Mouse (Mus musculus) thymus, postnatal 36 days (tissue): ENCODE results near the gene Cpm.

Experiments
- DNase-seq, 2 experiments: peaks; one replicate each; pipeline ENCODE4 v3.0.0; 2022; ENCODE audit warnings: mixed read lengths in 2 of 2

The Cpm gene

GRCm38 (mm10) chr10:117649292-117650041, 20.2 kb downstream of the Cpm start:
- no peak for DNase-seq

- no peak for DNase-seq
These were observed 20.8 kb downstream of the Cpm start for GRCm38 (mm10) chr10:117650042-117650655.

GRCm38 (mm10) chr10:117650725-117651124, 21.4 kb downstream of the Cpm start:
- DNase-seq, result no peak

- DNase-seq, result peak; percentile 54 to 70
These were observed 22.5 kb downstream of the Cpm start for GRCm38 (mm10) chr10:117651587-117652377.

- DNase-seq, result no peak
These were observed 23.1 kb downstream of the Cpm start for GRCm38 (mm10) chr10:117652378-117652774.

- DNase-seq, result no peak
These were observed 23.9 kb downstream of the Cpm start for GRCm38 (mm10) chr10:117652930-117653778.

GRCm38 (mm10) chr10:117653779-117654173, 24.5 kb downstream of the Cpm start:
- DNase-seq, result no peak

GRCm38 (mm10) chr10:117654576-117655123, 25.4 kb downstream of the Cpm start:
- no peak for DNase-seq

- no peak for DNase-seq
These were observed 26.2 kb downstream of the Cpm start for GRCm38 (mm10) chr10:117655460-117655859.

- DNase-seq, result no peak
These were observed 26.8 kb downstream of the Cpm start for GRCm38 (mm10) chr10:117655908-117656661.

GRCm38 (mm10) chr10:117656662-117656962, 27.3 kb downstream of the Cpm start:
- DNase-seq, result no peak

- no peak for DNase-seq
These were observed 27.8 kb downstream of the Cpm start for GRCm38 (mm10) chr10:117656985-117657658.

GRCm38 (mm10) chr10:117657659-117658306, 28.5 kb downstream of the Cpm start:
- DNase-seq, result no peak

GRCm38 (mm10) chr10:117658522-117659429, 29.5 kb downstream of the Cpm start:
- no peak for DNase-seq

GRCm38 (mm10) chr10:117659430-117659813, 30.1 kb downstream of the Cpm start:
- DNase-seq, result no peak

GRCm38 (mm10) chr10:117659819-117660218, 30.5 kb downstream of the Cpm start:
- peak; percentile 59 to 76 for DNase-seq

- DNase-seq, result no peak
These were observed 33.2 kb downstream of the Cpm start for GRCm38 (mm10) chr10:117662316-117663055.

GRCm38 (mm10) chr10:117663056-117663864, 34.0 kb downstream of the Cpm start:
- no peak for DNase-seq
